Mouse (Mus musculus): ENCODE measurements at regions not wholly inside any gene's neighbourhood (a gene's known extent, or its start where the extent isn't known, plus 50 kb on each side); places are given as distances from the start of the nearest gene placed in this dataset.

GRCm38 (mm10) chr8:92488526-92489159 lies 131.2 kb downstream of the Irx5 start:
- 87% methylated on average over 8 of the region's 8 CpGs for WGBS
- no peak overlapping the region for H3K4me3 ChIP-seq (ENCODE audit: extremely low read depth, insufficient read depth, insufficient read length)
- no peaks in the 10 kb centered on the region for H3K36me3 ChIP-seq (ENCODE audit: control insufficient read depth, insufficient read depth, low read length)
- TF ChIP-seq POLR2A (IDR thresholded peaks at IDR 0.05; ENCODE audit: low read depth, low read length) (no peak), CTCF (IDR thresholded peaks at IDR 0.05; ENCODE audit: extremely low read depth, insufficient read depth, insufficient read length, insufficient replicate concordance) (no peak)
- no peak for DNase-seq (ENCODE audit: low read depth in 1 of 2, low spot score in 2 of 2)
- H3K27ac ChIP-seq (ENCODE audit: insufficient read depth, low read length), result no peak overlapping the region
- H3K4me1 ChIP-seq (ENCODE audit: control insufficient read depth, insufficient read depth, insufficient read length), result no peaks in the 10 kb centered on the region
- no peaks in the 10 kb centered on the region for H3K27me3 ChIP-seq (ENCODE audit: control insufficient read depth, insufficient read depth, low read length)

- WGBS, result 80% methylated on average over 5 of the region's 5 CpGs
- no peak for TF ChIP-seq CTCF (IDR thresholded peaks at IDR 0.05; ENCODE audit: extremely low read depth, insufficient read depth, insufficient read length, insufficient replicate concordance)
- TF ChIP-seq POLR2A (IDR thresholded peaks at IDR 0.05; ENCODE audit: low read depth, low read length), result no peak
- H3K4me1 ChIP-seq (ENCODE audit: control insufficient read depth, insufficient read depth, insufficient read length), result no peaks in the 10 kb centered on the region
- DNase-seq (ENCODE audit: low read depth in 1 of 2, low spot score in 2 of 2), result no peak
- no peaks in the 10 kb centered on the region for H3K36me3 ChIP-seq (ENCODE audit: control insufficient read depth, insufficient read depth, low read length)
- no peak overlapping the region for H3K4me3 ChIP-seq (ENCODE audit: extremely low read depth, insufficient read depth, insufficient read length)
- H3K27ac ChIP-seq (ENCODE audit: insufficient read depth, low read length), result no peak overlapping the region
- no peaks in the 10 kb centered on the region for H3K27me3 ChIP-seq (ENCODE audit: control insufficient read depth, insufficient read depth, low read length)
These were observed 134.1 kb downstream of the Irx5 start for GRCm38 (mm10) chr8:92491533-92491932.

- no peaks in the 10 kb centered on the region for H3K4me1 ChIP-seq (ENCODE audit: control insufficient read depth, insufficient read depth, insufficient read length)
- H3K36me3 ChIP-seq (ENCODE audit: control insufficient read depth, insufficient read depth, low read length), result no peaks in the 10 kb centered on the region
- no peak for DNase-seq (ENCODE audit: low read depth in 1 of 2, low spot score in 2 of 2)
- TF ChIP-seq POLR2A (IDR thresholded peaks at IDR 0.05; ENCODE audit: low read depth, low read length) (no peak), CTCF (IDR thresholded peaks at IDR 0.05; ENCODE audit: extremely low read depth, insufficient read depth, insufficient read length, insufficient replicate concordance) (no peak)
- H3K4me3 ChIP-seq (ENCODE audit: extremely low read depth, insufficient read depth, insufficient read length), result no peak overlapping the region
- no peaks in the 10 kb centered on the region for H3K27me3 ChIP-seq (ENCODE audit: control insufficient read depth, insufficient read depth, low read length)
- no peak overlapping the region for H3K27ac ChIP-seq (ENCODE audit: insufficient read depth, low read length)
- WGBS, result 63% methylated on average over 4 of the region's 4 CpGs
These were observed 136.0 kb downstream of the Irx5 start for GRCm38 (mm10) chr8:92493403-92493802.

GRCm38 (mm10) chr8:92505552-92506281 lies 148.3 kb downstream of the Irx5 start:
- DNase-seq (ENCODE audit: low read depth in 1 of 2, low spot score in 2 of 2), result no peak
- Histone ChIP-seq H3K4me3 (ENCODE audit: extremely low read depth, insufficient read depth, insufficient read length) (no peak overlapping the region), H3K27ac (ENCODE audit: insufficient read depth, low read length) (no peak overlapping the region), H3K27me3 (ENCODE audit: control insufficient read depth, insufficient read depth, low read length) (no peaks in the 10 kb centered on the region), H3K4me1 (ENCODE audit: control insufficient read depth, insufficient read depth, insufficient read length) (no peaks in the 10 kb centered on the region), H3K36me3 (ENCODE audit: control insufficient read depth, insufficient read depth, low read length) (no peaks in the 10 kb centered on the region)
- 75% methylated on average over 7 of the region's 7 CpGs for WGBS
- no peak for TF ChIP-seq POLR2A (IDR thresholded peaks at IDR 0.05; ENCODE audit: low read depth, low read length)
- TF ChIP-seq CTCF (IDR thresholded peaks at IDR 0.05; ENCODE audit: extremely low read depth, insufficient read depth, insufficient read length, insufficient replicate concordance), result no peak

GRCm38 (mm10) chr8:92506436-92506835 lies 149.0 kb downstream of the Irx5 start:
- TF ChIP-seq CTCF (IDR thresholded peaks at IDR 0.05; ENCODE audit: extremely low read depth, insufficient read depth, insufficient read length, insufficient replicate concordance), result no peak
- TF ChIP-seq POLR2A (IDR thresholded peaks at IDR 0.05; ENCODE audit: low read depth, low read length), result no peak
- no peak for DNase-seq (ENCODE audit: low read depth in 1 of 2, low spot score in 2 of 2)
- WGBS, result 53% methylated on average over 5 of the region's 5 CpGs

GRCm38 (mm10) chr8:92506906-92507305 lies 149.5 kb downstream of the Irx5 start:
- TF ChIP-seq CTCF (IDR thresholded peaks at IDR 0.05; ENCODE audit: extremely low read depth, insufficient read depth, insufficient read length, insufficient replicate concordance) (no peak), POLR2A (IDR thresholded peaks at IDR 0.05; ENCODE audit: low read depth, low read length) (no peak)
- no peaks in the 10 kb centered on the region for H3K27me3 ChIP-seq (ENCODE audit: control insufficient read depth, insufficient read depth, low read length)
- no peaks in the 10 kb centered on the region for H3K4me1 ChIP-seq (ENCODE audit: control insufficient read depth, insufficient read depth, insufficient read length)
- DNase-seq (ENCODE audit: low read depth in 1 of 2, low spot score in 2 of 2), result no peak
- no peak overlapping the region for H3K27ac ChIP-seq (ENCODE audit: insufficient read depth, low read length)
- no peaks in the 10 kb centered on the region for H3K36me3 ChIP-seq (ENCODE audit: control insufficient read depth, insufficient read depth, low read length)
- H3K4me3 ChIP-seq (ENCODE audit: extremely low read depth, insufficient read depth, insufficient read length), result no peak overlapping the region
- WGBS, result 20% methylated on average over 5 of the region's 5 CpGs

More at GRCm38 (mm10) chr8:92506436-92506835, 149.0 kb downstream of the Irx5 start:
- Histone ChIP-seq H3K4me1 (ENCODE audit: control insufficient read depth, insufficient read depth, insufficient read length) (no peaks in the 10 kb centered on the region), H3K4me3 (ENCODE audit: extremely low read depth, insufficient read depth, insufficient read length) (no peak overlapping the region), H3K27me3 (ENCODE audit: control insufficient read depth, insufficient read depth, low read length) (no peaks in the 10 kb centered on the region), H3K36me3 (ENCODE audit: control insufficient read depth, insufficient read depth, low read length) (no peaks in the 10 kb centered on the region), H3K27ac (ENCODE audit: insufficient read depth, low read length) (no peak overlapping the region)

- Histone ChIP-seq H3K4me3 (ENCODE audit: extremely low read depth, insufficient read depth, insufficient read length) (no peak overlapping the region), H3K27ac (ENCODE audit: insufficient read depth, low read length) (no peak overlapping the region), H3K27me3 (ENCODE audit: control insufficient read depth, insufficient read depth, low read length) (no peaks in the 10 kb centered on the region), H3K4me1 (ENCODE audit: control insufficient read depth, insufficient read depth, insufficient read length) (no peaks in the 10 kb centered on the region), H3K36me3 (ENCODE audit: control insufficient read depth, insufficient read depth, low read length) (no peaks in the 10 kb centered on the region)
- TF ChIP-seq POLR2A (IDR thresholded peaks at IDR 0.05; ENCODE audit: low read depth, low read length) (no peak), CTCF (IDR thresholded peaks at IDR 0.05; ENCODE audit: extremely low read depth, insufficient read depth, insufficient read length, insufficient replicate concordance) (no peak)
- 72% methylated on average over 2 of the region's 2 CpGs for WGBS
- DNase-seq (ENCODE audit: low read depth in 1 of 2, low spot score in 2 of 2), result no peak
These were observed 158.0 kb downstream of the Irx5 start for GRCm38 (mm10) chr8:92515385-92515784.

Data from spleen, adult 2 months (tissue).